Mouse (Mus musculus) layer of hippocampus, adult 9-10 months (tissue): ENCODE data around the gene Bloc1s1.

Source experiments
- DNase-seq: peaks from one replicate; pipeline ENCODE4 v3.0.0; 2022; ENCODE audit warnings: low spot score

Bloc1s1 gene

GRCm38 (mm10) chr10:128908778-128909448 lies 14.9 kb downstream of the Bloc1s1 start:
- no peak for DNase-seq

GRCm38 (mm10) chr10:128904812-128905211 lies 19.0 kb downstream of the Bloc1s1 start:
- no peak for DNase-seq

- DNase-seq: no peak
Measured at GRCm38 (mm10) chr10:128902409-128902988, 21.3 kb downstream of the Bloc1s1 start.

- no peak for DNase-seq
Measured at GRCm38 (mm10) chr10:128901409-128901808, 22.4 kb downstream of the Bloc1s1 start.

- no peak for DNase-seq
Measured at GRCm38 (mm10) chr10:128900698-128901097, 23.1 kb downstream of the Bloc1s1 start, which contains the start of gene Cd63. Gene Cd63, plus strand, starts transcription at chr10:128900989.

GRCm38 (mm10) chr10:128899759-128900490 lies 23.9 kb downstream of the Bloc1s1 start:
- DNase-seq: no peak

GRCm38 (mm10) chr10:128897501-128897900 lies 26.3 kb downstream of the Bloc1s1 start:
- DNase-seq: no peak

- DNase-seq: no peak
Measured at GRCm38 (mm10) chr10:128896807-128897206, 27.0 kb downstream of the Bloc1s1 start.

- no peak for DNase-seq
Measured at GRCm38 (mm10) chr10:128895952-128896693, 27.7 kb downstream of the Bloc1s1 start.

GRCm38 (mm10) chr10:128895437-128895836 lies 28.4 kb downstream of the Bloc1s1 start:
- DNase-seq: peak; percentile 93

- no peak for DNase-seq
Measured at GRCm38 (mm10) chr10:128892246-128892645, 31.6 kb downstream of the Bloc1s1 start.

- no peak for DNase-seq
Measured at GRCm38 (mm10) chr10:128891296-128892094, 32.3 kb downstream of the Bloc1s1 start, which contains the start of gene Gdf11. Gene Gdf11, minus strand, starts transcription at chr10:128891718.

GRCm38 (mm10) chr10:128890383-128891295 lies 33.2 kb downstream of the Bloc1s1 start:
- DNase-seq: no peak

GRCm38 (mm10) chr10:128889846-128890245 lies 34.0 kb downstream of the Bloc1s1 start:
- no peak for DNase-seq

GRCm38 (mm10) chr10:128888941-128889827 lies 34.7 kb downstream of the Bloc1s1 start:
- no peak for DNase-seq

- no peak for DNase-seq
Measured at GRCm38 (mm10) chr10:128882067-128882466, 41.8 kb downstream of the Bloc1s1 start.

- no peak for DNase-seq
Measured at GRCm38 (mm10) chr10:128878811-128879210, 45.0 kb downstream of the Bloc1s1 start.

GRCm38 (mm10) chr10:128878291-128878690 lies 45.5 kb downstream of the Bloc1s1 start:
- DNase-seq: no peak

GRCm38 (mm10) chr10:128870341-128870740 lies 53.5 kb downstream of the Bloc1s1 start:
- no peak for DNase-seq
